Mouse (Mus musculus) midbrain, embryonic 14.5 days (tissue): ENCODE results near the gene Ttpal. TPM values are rescaled to one million over a fixed set of nuclear protein-coding genes. Genes with fewer than 3 reads are reported as not detected.

Experiments
- ATAC-seq: fragments of 200-750 bp; cut with Nextera tagmentation; 2 replicates; pipeline ENCODE4 v1.8.0; 2017; ENCODE audit warnings: moderate number of reproducible peaks, moderate library complexity; ENCODE audit not compliant: low FRiP score, low TSS enrichment
- DNase-seq: peaks from one replicate; pipeline ENCODE4 v3.0.0-alpha.2; 2015
- H3K27ac ChIP-seq: fragments of 300-500 bp; sonication (generic); replicated peaks from 2 replicates; pipeline ENCODE4 v1.5.1; 2014; ENCODE audit warnings: mild to moderate bottlenecking, low read depth, low read length, moderate library complexity
- H3K27me3 ChIP-seq: fragments of 300-500 bp; sonication (generic); 2 replicates; pipeline ENCODE4 v1.6.1; 2014; ENCODE audit warnings: low read length, control low read depth, mixed read lengths; ENCODE audit not compliant: control insufficient read depth, insufficient read depth
- H3K36me3 ChIP-seq: fragments of 300-500 bp; sonication (generic); 2 replicates; pipeline ENCODE4 v1.6.1; 2014; ENCODE audit warnings: low read length, control low read depth; ENCODE audit not compliant: control insufficient read depth, insufficient read depth
- H3K4me1 ChIP-seq: fragments of 300-500 bp; sonication (generic); 2 replicates; pipeline ENCODE4 v1.6.1; 2014; ENCODE audit warnings: mild to moderate bottlenecking, antibody characterized with exemption, low read length, control low read depth; ENCODE audit not compliant: control insufficient read depth, insufficient read depth
- H3K4me2 ChIP-seq: fragments of 300-500 bp; sonication (generic); 2 replicates; pipeline ENCODE4 v1.6.1; 2014; ENCODE audit warnings: mild to moderate bottlenecking, low read length, moderate library complexity
- H3K4me3 ChIP-seq: fragments of 300-500 bp; sonication (generic); replicated peaks from 2 replicates; pipeline ENCODE4 v1.5.1; 2014; ENCODE audit warnings: low read depth, low read length
- H3K9ac ChIP-seq: fragments of 300-500 bp; sonication (generic); replicated peaks from 2 replicates; pipeline ENCODE4 v1.6.1; 2014; ENCODE audit warnings: mild to moderate bottlenecking, low read length, moderate library complexity
- H3K9me3 ChIP-seq: fragments of 300-500 bp; sonication (generic); 2 replicates; pipeline ENCODE4 v1.6.1; 2016; ENCODE audit warnings: low read length, control low read depth, mixed read lengths; ENCODE audit not compliant: control insufficient read depth
- WGBS: fragments of 180-500 bp; shearing (Covaris S2); extraction: QIAGEN DNeasy Blood & Tissue Kit; methylation state at CpG from one replicate; pipeline ENCODE4 v1.1.7; 2014; 5-methylcytosine and 5-hydroxymethylcytosine counted together
- polyA plus RNA-seq: library from polyadenylated mRNA; unstranded; fragments of >200 nt; fragmentation: Nextera tagmentation; extraction: Ambion mirVana; gene quantifications from 2 replicates; pipeline ENCODE4 v1.2.1, GENCODE M21; 2014

The Ttpal gene
- polyA plus RNA-seq, 1 experiment from 2014 or later: 60.6 TPM

- DNase-seq (peak; percentile 96), ATAC-seq (peak; percentile 93)
- Histone ChIP-seq H3K27me3 (no peaks in the 10 kb centered on the region), H3K4me3 (peak within 1 kb of the TSS; percentile 76), H3K36me3 (no peaks in the 10 kb centered on the region), H3K9ac (peak within 1 kb of the TSS; percentile 79), H3K27ac (peak within 1 kb of the TSS; percentile 84), H3K4me1 (peaks cover 17% of the 10 kb centered on the region), H3K4me2 (peak within 1 kb of the TSS; percentile 56), H3K9me3 (no peaks in the 10 kb centered on the region)
- WGBS: under 1% methylated on average over 71 of the region's 71 CpGs
Observed at GRCm38 (mm10) chr2:163657975-163658886, 56.1 kb downstream of the Ttpal start, which contains the start of gene Pkig. Pkig (plus strand) TSS chr2:163658386.

GRCm38 (mm10) chr2:163658941-163659340, 56.8 kb downstream of the Ttpal start:
- H3K4me3 ChIP-seq: peak overlapping the region; percentile 76
- ATAC-seq (no peak), DNase-seq (no peak)
- peak overlapping the region; percentile 79 for H3K9ac ChIP-seq
- peak overlapping the region; percentile 84 for H3K27ac ChIP-seq
- H3K36me3 ChIP-seq: no peaks in the 10 kb centered on the region
- peak overlapping the region; percentile 56 for H3K4me2 ChIP-seq
- peaks cover 17% of the 10 kb centered on the region for H3K4me1 ChIP-seq
- no peaks in the 10 kb centered on the region for H3K9me3 ChIP-seq
- H3K27me3 ChIP-seq: no peaks in the 10 kb centered on the region
- under 1% methylated on average over 8 of the region's 8 CpGs for WGBS

- ATAC-seq (no peak), DNase-seq (no peak)
- WGBS: 83% methylated on average over 12 of the region's 12 CpGs
Observed at GRCm38 (mm10) chr2:163659431-163659830, 57.3 kb downstream of the Ttpal start.

GRCm38 (mm10) chr2:163660103-163660701, 58.1 kb downstream of the Ttpal start:
- ATAC-seq: no peak
- H3K27me3 ChIP-seq: no peaks in the 10 kb centered on the region

More at GRCm38 (mm10) chr2:163659431-163659830, 57.3 kb downstream of the Ttpal start:
- Histone ChIP-seq H3K4me1 (peaks cover 17% of the 10 kb centered on the region), H3K27me3 (no peaks in the 10 kb centered on the region), H3K27ac (no peak overlapping the region), H3K9me3 (no peaks in the 10 kb centered on the region), H3K4me3 (peak overlapping the region; percentile 76), H3K4me2 (peak overlapping the region; percentile 56), H3K9ac (peak overlapping the region; percentile 79; the same call in 1 of the 2 replicates), H3K36me3 (no peaks in the 10 kb centered on the region)

GRCm38 (mm10) chr2:163661371-163661850, 59.3 kb downstream of the Ttpal start:
- H3K4me3 ChIP-seq: no peak overlapping the region
- peaks cover 17% of the 10 kb centered on the region for H3K4me1 ChIP-seq
- ATAC-seq (no peak), DNase-seq (no peak)
- 58% methylated on average over 6 of the region's 6 CpGs for WGBS
- no peak overlapping the region for H3K4me2 ChIP-seq
- H3K9ac ChIP-seq: no peak overlapping the region
- no peak overlapping the region for H3K27ac ChIP-seq
- H3K27me3 ChIP-seq: no peaks in the 10 kb centered on the region
- no peaks in the 10 kb centered on the region for H3K9me3 ChIP-seq
- H3K36me3 ChIP-seq: no peaks in the 10 kb centered on the region

More at GRCm38 (mm10) chr2:163660103-163660701, 58.1 kb downstream of the Ttpal start:
- Histone ChIP-seq H3K36me3 (no peaks in the 10 kb centered on the region), H3K9me3 (no peaks in the 10 kb centered on the region), H3K4me1 (peaks cover 17% of the 10 kb centered on the region), H3K4me3 (no peak overlapping the region), H3K4me2 (no peak overlapping the region), H3K9ac (no peak overlapping the region), H3K27ac (no peak overlapping the region)
- DNase-seq: no peak
- 92% methylated on average over 5 of the region's 5 CpGs for WGBS

GRCm38 (mm10) chr2:163662076-163662475, 60.0 kb downstream of the Ttpal start:
- Histone ChIP-seq H3K9me3 (no peaks in the 10 kb centered on the region), H3K9ac (no peak overlapping the region), H3K4me1 (peaks cover 17% of the 10 kb centered on the region), H3K4me3 (no peak overlapping the region), H3K4me2 (no peak overlapping the region), H3K27me3 (no peaks in the 10 kb centered on the region), H3K27ac (no peak overlapping the region), H3K36me3 (no peaks in the 10 kb centered on the region)
- DNase-seq (no peak), ATAC-seq (no peak)
- 94% methylated on average over 5 of the region's 5 CpGs for WGBS

- H3K9ac ChIP-seq: no peak overlapping the region
- ATAC-seq (no peak), DNase-seq (no peak)
- H3K4me2 ChIP-seq: no peak overlapping the region
- no peaks in the 10 kb centered on the region for H3K27me3 ChIP-seq
- no peak overlapping the region for H3K4me3 ChIP-seq
- no peak overlapping the region for H3K27ac ChIP-seq
- no peaks in the 10 kb centered on the region for H3K36me3 ChIP-seq
- H3K9me3 ChIP-seq: no peaks in the 10 kb centered on the region
- peaks cover 17% of the 10 kb centered on the region for H3K4me1 ChIP-seq
- 75% methylated on average over 2 of the region's 2 CpGs for WGBS
Observed at GRCm38 (mm10) chr2:163662698-163663221, 60.6 kb downstream of the Ttpal start.

GRCm38 (mm10) chr2:163663930-163664329, 61.8 kb downstream of the Ttpal start:
- Histone ChIP-seq H3K9me3 (no peaks in the 10 kb centered on the region), H3K36me3 (no peaks in the 10 kb centered on the region), H3K4me1 (peaks cover 16% of the 10 kb centered on the region), H3K27ac (no peak overlapping the region), H3K4me2 (no peak overlapping the region), H3K9ac (no peak overlapping the region), H3K4me3 (no peak overlapping the region), H3K27me3 (no peaks in the 10 kb centered on the region)
- no peak for ATAC-seq
- no peak for DNase-seq
- 73% methylated on average over 3 of the region's 3 CpGs for WGBS
